Mouse (Mus musculus): ENCODE data around the gene C1qtnf12. TPM values are rescaled to one million over a fixed set of nuclear protein-coding genes. Genes with fewer than 3 reads are reported as not detected.
A peak's percentile ranks its signal among the peaks of the same experiment; 100 is the strongest.

C1qtnf12 gene
- total and polyA plus RNA-seq, 3 experiments = 21.1 to 25.0 (median 24.5) TPM

DNA sequence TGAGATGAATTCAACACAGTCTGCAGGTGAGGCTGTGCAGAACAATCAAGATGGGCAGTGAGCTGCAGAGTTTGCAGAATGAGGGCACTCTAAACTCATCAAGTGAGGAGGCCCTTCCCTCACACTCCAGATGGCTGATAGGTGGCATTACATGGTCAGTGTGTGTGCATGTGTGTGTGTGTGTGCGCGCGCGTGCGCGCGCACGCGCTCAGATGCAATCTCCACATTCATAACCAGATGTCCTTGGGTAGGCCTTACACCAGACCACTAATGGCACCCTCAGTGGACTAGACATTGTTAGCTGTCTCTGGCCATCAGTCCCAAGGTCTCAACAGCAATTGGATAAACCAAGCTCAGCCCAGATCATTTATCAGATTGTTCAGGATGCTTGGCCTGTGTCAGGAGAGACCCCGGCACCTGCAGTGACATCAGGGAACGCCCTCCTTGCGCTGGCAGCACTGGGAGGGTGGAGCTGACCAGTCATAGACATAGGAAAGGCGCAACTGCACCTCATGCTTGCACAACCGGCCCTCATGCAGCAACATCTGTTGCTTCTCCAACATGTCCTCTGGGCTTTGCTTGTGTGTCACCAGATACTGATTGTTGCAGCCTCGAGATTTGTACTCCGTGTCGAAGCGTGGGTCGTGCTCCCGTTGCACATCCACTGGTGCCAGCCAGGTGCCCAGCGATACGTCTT is 29.2 kb downstream of the C1qtnf12 start:
- Histone ChIP-seq H3K4me2 (ENCODE audit: insufficient read depth, low read depth, poor library complexity, severe bottlenecking) (peak overlapping the region; percentile 82), H3K9ac (ENCODE audit: insufficient read depth, low read depth) (peak overlapping the region; percentile 65), H3K9me3 (replicated peaks; ENCODE audit: low read length) (peaks cover 4% of the 10 kb centered on the region), H3K79me2 (replicated peaks; ENCODE audit: control insufficient read depth, extremely low read depth, insufficient read depth, poor library complexity, severe bottlenecking) (peaks cover 36% of the 10 kb centered on the region), H3K4me3 (replicated peaks in 1 of 3; ENCODE audit: low read depth in 2 of 3, low read length in 2 of 3, poor library complexity in 1 of 3) (peak overlapping the region; percentile 56 to 84 (median 70)), H3K4me1 (ENCODE audit: control insufficient read depth in 1 of 2, insufficient read depth in 2 of 2) (peaks cover 11 to 38% of the 10 kb centered on the region in 2 experiments), H3K27ac (ENCODE audit: insufficient read depth, low read depth) (no peak overlapping the region; the same call in 1 of the 2 replicates), H3K36me3 (replicated peaks in 1 of 2; ENCODE audit: control insufficient read depth in 1 of 2, insufficient read depth in 1 of 2, low read length in 1 of 2) (peaks cover 4 to 27% of the 10 kb centered on the region in 2 experiments), H3K27me3 (replicated peaks) (no peaks in the 10 kb centered on the region)
- DNase-seq (ENCODE audit: extremely low read depth) = no peak
- TF ChIP-seq MYC (IDR thresholded peaks at IDR 0.05; ENCODE audit: low read depth, low read length) (peak; percentile 47), POLR2A (IDR thresholded peaks at IDR 0.05; ENCODE audit: low read depth, low read length) (peak; percentile 16; the same call in 1 of the 2 replicates), BHLHE40 (IDR thresholded peaks at IDR 0.05; ENCODE audit: low read depth, low read length) (peak; percentile 44), PAX5 (IDR thresholded peaks at IDR 0.05; ENCODE audit: low read length) (no peak), NRF1 (IDR thresholded peaks at IDR 0.05; ENCODE audit: low read depth, low read length) (peak; percentile 73), MEF2A (IDR thresholded peaks at IDR 0.05; ENCODE audit: borderline replicate concordance, low read depth, low read length) (no peak), JUND (conservative IDR thresholded peaks at IDR 0.05; ENCODE audit: low read depth, low read length) (no peak), ELF1 (IDR thresholded peaks at IDR 0.05; ENCODE audit: low read depth, low read length) (no peak)
- in situ Hi-C loops (cut with MboI; ENCODE audit: low pct_ligation_motif_present, low pct_unique_long_range_greater_than_20kb, low sequenced_read_pairs) = no loop called here
- dilution Hi-C loops (cut with MboI; ENCODE audit: extremely low pct_ligation_motif_present, extremely low pct_unique_long_range_greater_than_20kb, low sequenced_read_pairs) = no loop called here

DNA sequence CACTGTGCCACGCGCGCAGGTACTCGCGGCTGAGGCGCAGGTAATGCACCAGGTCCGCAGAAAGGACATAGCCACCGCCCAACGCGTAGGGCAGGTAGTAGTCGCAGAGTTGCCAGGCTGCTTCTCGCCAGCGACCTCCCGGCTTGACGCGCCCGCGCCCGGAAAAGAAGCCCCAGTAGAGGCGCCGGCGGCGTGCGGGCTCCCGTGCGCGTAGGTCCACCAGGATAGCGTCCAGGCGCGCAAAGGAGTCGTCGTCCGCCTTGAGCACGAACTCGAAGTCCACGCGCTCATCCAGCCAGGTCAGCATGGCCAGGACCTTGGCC is 29.8 kb downstream of the C1qtnf12 start:
- in situ Hi-C loops (cut with MboI; ENCODE audit: low pct_ligation_motif_present, low pct_unique_long_range_greater_than_20kb, low sequenced_read_pairs) = no loop called here
- dilution Hi-C loops (cut with MboI; ENCODE audit: extremely low pct_ligation_motif_present, extremely low pct_unique_long_range_greater_than_20kb, low sequenced_read_pairs) = no loop called here
- peaks cover 41% of the 10 kb centered on the region for H3K79me2 ChIP-seq (replicated peaks; ENCODE audit: control insufficient read depth, extremely low read depth, insufficient read depth, poor library complexity, severe bottlenecking)
- DNase-seq (ENCODE audit: extremely low read depth) = no peak
- peak overlapping the region; percentile 65 for H3K9ac ChIP-seq (ENCODE audit: insufficient read depth, low read depth)
- H3K4me1 ChIP-seq (ENCODE audit: control insufficient read depth in 1 of 2, insufficient read depth in 2 of 2) = peaks cover 11 to 41% of the 10 kb centered on the region in 2 experiments
- TF ChIP-seq MAZ (IDR thresholded peaks at IDR 0.05; ENCODE audit: low read depth, low read length) (no peak), CHD2 (IDR thresholded peaks at IDR 0.05; ENCODE audit: low read length) (no peak), ZMIZ1 (IDR thresholded peaks at IDR 0.05; ENCODE audit: low read depth, low read length) (0 out of 2 replicates have a peak, but pooled peaks have one; percentile 7)
- peak overlapping the region; percentile 90 for H3K27ac ChIP-seq (ENCODE audit: insufficient read depth, low read depth)
- peak overlapping the region; percentile 56 to 84 (median 70) for H3K4me3 ChIP-seq (replicated peaks in 1 of 3; ENCODE audit: low read depth in 2 of 3, low read length in 2 of 3, poor library complexity in 1 of 3)
- H3K4me2 ChIP-seq (ENCODE audit: insufficient read depth, low read depth, poor library complexity, severe bottlenecking) = peak overlapping the region; percentile 82
- H3K9me3 ChIP-seq (replicated peaks; ENCODE audit: low read length) = peaks cover 4% of the 10 kb centered on the region
- H3K36me3 ChIP-seq (replicated peaks in 1 of 2; ENCODE audit: control insufficient read depth in 1 of 2, insufficient read depth in 1 of 2, low read length in 1 of 2) = peaks cover 9 to 32% of the 10 kb centered on the region in 2 experiments
- no peaks in the 10 kb centered on the region for H3K27me3 ChIP-seq (replicated peaks)

GRCm38 (mm10) chr4:155992241-155992905 is 30.3 kb downstream of the C1qtnf12 start, which contains the start of the genes B3galt6 and Sdf4:
TSS of gene B3galt6 (minus strand) at chr4:155992649.
TSS of gene Sdf4 (plus strand) at chr4:155992872.
- dilution Hi-C loops (cut with MboI; ENCODE audit: extremely low pct_ligation_motif_present, extremely low pct_unique_long_range_greater_than_20kb, low sequenced_read_pairs) (no loop called here), in situ Hi-C loops (cut with MboI; ENCODE audit: low pct_ligation_motif_present, low pct_unique_long_range_greater_than_20kb, low sequenced_read_pairs) (no loop called here)
- peak; percentile 90 for DNase-seq (ENCODE audit: extremely low read depth)
- Histone ChIP-seq H3K27me3 (replicated peaks) (no peaks in the 10 kb centered on the region), H3K4me2 (ENCODE audit: insufficient read depth, low read depth, poor library complexity, severe bottlenecking) (peak within 1 kb of the TSS; percentile 82), H3K4me1 (ENCODE audit: control insufficient read depth in 1 of 2, insufficient read depth in 2 of 2) (peaks cover 11 to 41% of the 10 kb centered on the region in 2 experiments), H3K9ac (ENCODE audit: insufficient read depth, low read depth) (peak within 1 kb of the TSS; percentile 84), H3K79me2 (replicated peaks; ENCODE audit: control insufficient read depth, extremely low read depth, insufficient read depth, poor library complexity, severe bottlenecking) (peaks cover 44% of the 10 kb centered on the region), H3K9me3 (replicated peaks; ENCODE audit: low read length) (peaks cover 4% of the 10 kb centered on the region), H3K27ac (ENCODE audit: insufficient read depth, low read depth) (peak within 1 kb of the TSS; percentile 90), H3K36me3 (replicated peaks in 1 of 2; ENCODE audit: control insufficient read depth in 1 of 2, insufficient read depth in 1 of 2, low read length in 1 of 2) (peaks cover 13 to 37% of the 10 kb centered on the region in 2 experiments), H3K4me3 (replicated peaks in 1 of 3; ENCODE audit: low read depth in 2 of 3, low read length in 2 of 3, poor library complexity in 1 of 3) (peak within 1 kb of the TSS; percentile 84 to 99 (median 89))
- TF ChIP-seq E2F4 (IDR thresholded peaks at IDR 0.05; ENCODE audit: insufficient replicate concordance, low read depth, low read length) = no peak
- peak; percentile 53; the same call in 1 of the 2 replicates for TF ChIP-seq TCF12 (IDR thresholded peaks at IDR 0.05; ENCODE audit: low read depth, low read length)
- no peak for TF ChIP-seq PAX5 (IDR thresholded peaks at IDR 0.05; ENCODE audit: low read length)
- TF ChIP-seq JUN (IDR thresholded peaks at IDR 0.05; ENCODE audit: insufficient read depth, low read depth, low read length) = no peak
- peak; percentile 61; the same call in 1 of the 2 replicates for TF ChIP-seq KAT2A (IDR thresholded peaks at IDR 0.05; ENCODE audit: insufficient replicate concordance, low read length)
- TF ChIP-seq ZC3H11A (IDR thresholded peaks at IDR 0.05; ENCODE audit: low read depth, low read length) = no peak
- TF ChIP-seq IRF4 (IDR thresholded peaks at IDR 0.05; ENCODE audit: low read depth, low read length) = peak; percentile 53; the same call in 1 of the 2 replicates
- no peak; the same call in 1 of the 2 replicates for TF ChIP-seq RAD21 (IDR thresholded peaks at IDR 0.05; ENCODE audit: low read depth, low read length)
- TF ChIP-seq ETS1 (conservative IDR thresholded peaks at IDR 0.05; ENCODE audit: low read depth, low read length) = no peak
- peak; percentile 15 for TF ChIP-seq SMC3 (IDR thresholded peaks at IDR 0.05; ENCODE audit: low read depth, low read length)
- TF ChIP-seq RCOR1 (conservative IDR thresholded peaks at IDR 0.05; ENCODE audit: low read depth, low read length) = no peak
- peak; percentile 70 for TF ChIP-seq USF1 (IDR thresholded peaks at IDR 0.05; ENCODE audit: low read depth, low read length)
- TF ChIP-seq GABPA (IDR thresholded peaks at IDR 0.05; ENCODE audit: insufficient replicate concordance, low read depth, low read length) = no peak
